25 mouse cellular contexts compared by ENCODE assay signal in genomic region chr9:48593915-48594314, GRCm38 (mm10). TPM values are rescaled to one million over a fixed set of nuclear protein-coding genes. Genes with fewer than 3 reads are reported as not detected.
DNase-seq lines count a peak whose midpoint lies in the region; ATAC-seq and TF ChIP-seq lines count a peak whose summit lies in the region.
"Had no signal": no experiment of that assay in that cellular context is flagged by ENCODE, and none has a peak within 500 bp of the region (broad histone marks: within the 10 kb centered on the region; RNA-seq: fewer than 3 reads in every experiment).

No protein-coding gene starts in this region.

- H3K27me3 ChIP-seq in kidney, postnatal 0 days (ENCODE audit: insufficient read depth, low read length), result no peaks in the 10 kb centered on the region
- no peaks in the 10 kb centered on the region for H3K27me3 ChIP-seq in kidney, adult 2 months (replicated peaks; ENCODE audit: control insufficient read depth, insufficient read depth, low read length)
- H3K27me3 ChIP-seq: midbrain, embryonic 12.5 days; neural tube, embryonic 13.5 days had no signal

- no peaks in the 10 kb centered on the region for H3K36me3 ChIP-seq in kidney, postnatal 0 days (ENCODE audit: insufficient read depth, low read length)
- no peaks in the 10 kb centered on the region for H3K36me3 ChIP-seq in kidney, adult 2 months (ENCODE audit: control insufficient read depth, insufficient read depth, low read length)
- H3K36me3 ChIP-seq: forebrain, embryonic 10.5 days; G1E; heart, embryonic 13.5 days; hindbrain, embryonic 10.5 days; limb, embryonic 13.5 days; midbrain, embryonic 12.5 days; neural tube, embryonic 13.5 days had no signal

- H3K4me3 ChIP-seq in gastrocnemius, adult 2 months, result no peak overlapping the region
- no peak overlapping the region for H3K4me3 ChIP-seq in kidney, postnatal 0 days (replicated peaks; ENCODE audit: low read depth, low read length)
- H3K4me3 ChIP-seq in kidney, adult 2 months (ENCODE audit: insufficient read depth, low read depth, low read length), result no peak overlapping the region
- no peak overlapping the region for H3K4me3 ChIP-seq in bone marrow, adult 2 months (replicated peaks; ENCODE audit: control insufficient read depth, low read depth, low read length)
- H3K4me3 ChIP-seq: forebrain, embryonic 10.5 days; heart, embryonic 13.5 days; hindbrain, embryonic 10.5 days; limb, embryonic 13.5 days; midbrain, embryonic 12.5 days; neural tube, embryonic 13.5 days had no signal

- no peak for DNase-seq in gastrocnemius, adult 2 months
- no peak for DNase-seq in gastrocnemius, adult 8-10 months (ENCODE audit: low spot score in 2 of 2)
- DNase-seq in kidney, postnatal 0 days (ENCODE audit: low spot score), result peak; percentile 32
- DNase-seq in kidney, adult 2 months, result no peak
- DNase-seq in embryo, embryonic 9.5 days (ENCODE audit: extremely low spot score), result no peak
- DNase-seq: adrenal gland, postnatal 14 days; cerebellum, adult 18-20 months; cerebellum, postnatal 25 days; gastrocnemius, postnatal 25 days; kidney, adult 9 months; kidney, postnatal 4 days; lung, adult 2 months; lung, postnatal 4 days; right cerebral cortex, adult 18-20 months; thymus, postnatal 25 days had no signal

- H3K9ac ChIP-seq in kidney, postnatal 0 days (ENCODE audit: low read depth, low read length), result no peak overlapping the region
- H3K9ac ChIP-seq: heart, embryonic 13.5 days; limb, embryonic 13.5 days; midbrain, embryonic 12.5 days; neural tube, embryonic 13.5 days had no signal

- peak; percentile 28; the same call in 1 of the 2 replicates for TF ChIP-seq CTCF in gastrocnemius, adult 2 months (IDR thresholded peaks at IDR 0.05)
- TF ChIP-seq CTCF in kidney, postnatal 0 days (IDR thresholded peaks at IDR 0.05; ENCODE audit: low read depth), result peak; percentile 25; the same call in 1 of the 2 replicates
- TF ChIP-seq CTCF in kidney, adult 2 months (conservative IDR thresholded peaks at IDR 0.05; ENCODE audit: insufficient read depth, insufficient read length, low read depth, low read length), result no peak
- TF ChIP-seq CTCF in bone marrow, adult 2 months (IDR thresholded peaks at IDR 0.05; ENCODE audit: control insufficient read depth, insufficient read depth, low read length), result peak; percentile 29; the same call in 1 of the 2 replicates

- no peak overlapping the region for H3K4me2 ChIP-seq in kidney, postnatal 0 days (ENCODE audit: low read length)
- H3K4me2 ChIP-seq: heart, embryonic 13.5 days; limb, embryonic 13.5 days; midbrain, embryonic 12.5 days; neural tube, embryonic 13.5 days had no signal

- no peak for TF ChIP-seq POLR2A in kidney, adult 2 months (IDR thresholded peaks at IDR 0.05; ENCODE audit: low read depth, low read length)
- no peak for TF ChIP-seq POLR2A in bone marrow, adult 2 months (IDR thresholded peaks at IDR 0.05; ENCODE audit: borderline replicate concordance, control insufficient read depth, low read depth, low read length)

- no peaks in the 10 kb centered on the region for H3K9me3 ChIP-seq in kidney, postnatal 0 days (replicated peaks; ENCODE audit: low read length)
- H3K9me3 ChIP-seq: forebrain, embryonic 10.5 days; G1E; heart, embryonic 13.5 days; hindbrain, embryonic 10.5 days; limb, embryonic 13.5 days; midbrain, embryonic 12.5 days; neural tube, embryonic 13.5 days had no signal

- H3K4me1 ChIP-seq in kidney, postnatal 0 days (replicated peaks; ENCODE audit: insufficient read depth, low read length), result no peaks in the 10 kb centered on the region
- H3K4me1 ChIP-seq in kidney, adult 2 months (ENCODE audit: control insufficient read depth, insufficient read depth, low read length), result no peaks in the 10 kb centered on the region
- peaks cover 2% of the 10 kb centered on the region for H3K4me1 ChIP-seq in bone marrow, adult 2 months (ENCODE audit: control insufficient read depth, insufficient read depth, low read length)
- H3K4me1 ChIP-seq: heart, embryonic 13.5 days; hindbrain, embryonic 10.5 days; limb, embryonic 13.5 days; midbrain, embryonic 12.5 days had no signal

- H3K27ac ChIP-seq in gastrocnemius, adult 2 months, result no peak overlapping the region
- H3K27ac ChIP-seq in kidney, postnatal 0 days, result no peak overlapping the region
- H3K27ac ChIP-seq in kidney, adult 2 months (ENCODE audit: insufficient read depth, low read depth, low read length), result no peak overlapping the region
- H3K27ac ChIP-seq in bone marrow, adult 2 months (ENCODE audit: control insufficient read depth, insufficient read depth, low read depth, low read length, poor library complexity), result no peak overlapping the region
- H3K27ac ChIP-seq: forebrain, embryonic 10.5 days; heart, embryonic 13.5 days; hindbrain, embryonic 10.5 days; limb, embryonic 13.5 days; midbrain, embryonic 12.5 days; neural tube, embryonic 13.5 days had no signal

- intact Hi-C loops in gastrocnemius, adult 2 months (cut with DNase I), result no loop called here

- no peak for ATAC-seq in kidney, postnatal 0 days (replicated peaks; ENCODE audit: low FRiP score, low read depth)
- peak; percentile 76 for ATAC-seq in monocyte, adult 5-6 weeks (replicated peaks; ENCODE audit: insufficient number of reproducible peaks, low FRiP score, low TSS enrichment, poor library complexity, severe bottlenecking)
- ATAC-seq: CD4-positive, CD25-positive, alpha-beta regulatory T cell, adult 4 months had no signal

- WGBS in kidney, postnatal 0 days, result 55% methylated on average over 8 of the region's 8 CpGs
- 47% methylated on average over 8 of the region's 8 CpGs for WGBS in kidney, adult 2 months
- WGBS in bone marrow, adult 2 months, result 6% methylated on average over 8 of the region's 8 CpGs

RNA-seq across cellular contexts. Expression of gene Nnmt, which starts 11.0 kb away (rescaled TPM):
- total RNA-seq in gastrocnemius, adult 2 months (2021), result 1 to 10 TPM; 1.5 to 3.0 TPM
- total RNA-seq in gastrocnemius, adult 8-10 months (2022), result 1 to 10 TPM; 1.8 to 4.1 (median 3.5) TPM
- polyA plus RNA-seq in kidney, postnatal 0 days (2015; fragmentation: Nextera tagmentation; extraction: Ambion mirVana), result 4.3 and 5.4 TPM in 2 replicates
- polyA plus RNA-seq in kidney, adult 2 months (2012; rRNA removed), result 2.0 and 3.1 TPM in 2 replicates
- 3.1 and 12.8 TPM in 2 replicates for polyA plus RNA-seq in bone marrow, adult 2 months (2011; ENCODE audit: insufficient read depth, insufficient read length, low replicate concordance, missing spikeins)
- not detected in 3 replicates for total RNA-seq in monocyte, adult 5-6 weeks (2017)
- polyA plus RNA-seq: CD4-positive, CD25-positive, alpha-beta regulatory T cell, adult 4 months; G1E had no signal
